Mouse (Mus musculus): ENCODE results near the gene Zfp932. TPM values are rescaled to one million over a fixed set of nuclear protein-coding genes. Genes with fewer than 3 reads are reported as not detected.
A peak's percentile ranks its signal among the peaks of the same experiment; 100 is the strongest.
"Not testable (repeated sequence)": the region's sequence is repeated elsewhere in the genome, so short reads cannot be mapped to it uniquely, and the experiment has no call there.

Zfp932 gene
- polyA plus RNA-seq (2015; fragmentation: Nextera tagmentation; extraction: Ambion mirVana): 23.8 and 24.7 TPM in 2 replicates

GRCm38 (mm10) chr5:109996026-109996937, at the start of gene Zfp932:
Gene Zfp932 (plus strand): TSS chr5:109996521.
- not testable (repeated sequence) for ATAC-seq; H3K4me3 ChIP-seq (replicated peaks); H3K36me3 ChIP-seq; H3K4me2 ChIP-seq (replicated peaks); H3K27me3 ChIP-seq; H3K9ac ChIP-seq (replicated peaks); H3K27ac ChIP-seq; H3K9me3 ChIP-seq; H3K4me1 ChIP-seq (replicated peaks)
- no CpG with 5 or more reads among the region's 24 CpGs for WGBS

DNA sequence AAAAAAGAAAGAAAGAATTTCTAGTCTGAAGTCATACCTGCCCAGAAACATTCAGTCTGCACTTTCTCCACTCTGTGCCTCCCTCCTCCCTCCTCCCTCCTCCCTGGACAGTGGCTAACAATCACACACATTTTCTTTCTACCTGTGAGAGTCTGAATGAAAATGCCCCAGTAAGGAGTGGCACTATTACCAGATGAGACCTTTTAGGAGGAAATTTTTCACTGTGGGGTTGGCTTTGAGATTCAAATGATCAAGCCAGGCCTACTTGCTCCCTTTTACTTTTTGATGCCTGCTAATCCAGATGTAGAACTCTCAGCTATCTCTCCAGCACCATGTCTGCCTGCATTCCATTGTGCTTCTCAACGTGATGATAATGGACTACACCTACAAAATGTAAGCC, 46.0 kb upstream of the Zfp932 start:
- no peak for ATAC-seq
- Histone ChIP-seq H3K9me3 (no peaks in the 10 kb centered on the region), H3K9ac (replicated peaks) (no peak overlapping the region), H3K27me3 (no peaks in the 10 kb centered on the region), H3K27ac (no peak overlapping the region), H3K36me3 (no peaks in the 10 kb centered on the region), H3K4me3 (replicated peaks) (no peak overlapping the region), H3K4me2 (replicated peaks) (no peak overlapping the region), H3K4me1 (replicated peaks) (no peaks in the 10 kb centered on the region)
- no CpG with 5 or more reads among the region's 1 CpGs for WGBS

GRCm38 (mm10) chr5:109980743-109981142, 15.6 kb upstream of the Zfp932 start:
- not testable (repeated sequence) for H3K9ac ChIP-seq (replicated peaks); H3K4me3 ChIP-seq (replicated peaks); H3K9me3 ChIP-seq; ATAC-seq; H3K36me3 ChIP-seq; H3K27me3 ChIP-seq; H3K27ac ChIP-seq; H3K4me2 ChIP-seq (replicated peaks); H3K4me1 ChIP-seq (replicated peaks)
- WGBS: no CpG with 5 or more reads among the region's 2 CpGs

GRCm38 (mm10) chr5:109995461-109995860, 860 bp upstream of the Zfp932 start:
- not testable (repeated sequence) for H3K27ac ChIP-seq; H3K4me2 ChIP-seq (replicated peaks); ATAC-seq; H3K9ac ChIP-seq (replicated peaks); H3K27me3 ChIP-seq; H3K36me3 ChIP-seq; H3K4me3 ChIP-seq (replicated peaks); H3K9me3 ChIP-seq; H3K4me1 ChIP-seq (replicated peaks)
- no CpG with 5 or more reads among the region's 10 CpGs for WGBS

- not testable (repeated sequence) for H3K9ac ChIP-seq (replicated peaks); H3K4me1 ChIP-seq (replicated peaks); H3K27ac ChIP-seq; ATAC-seq; H3K4me3 ChIP-seq (replicated peaks); H3K4me2 ChIP-seq (replicated peaks); H3K36me3 ChIP-seq; H3K27me3 ChIP-seq
- H3K9me3 ChIP-seq: peaks cover 13% of the 10 kb centered on the region
- 86% methylated on average over 10 of the region's 10 CpGs for WGBS
These were observed 19.5 kb downstream of the Zfp932 start for GRCm38 (mm10) chr5:110015775-110016174.

DNA sequence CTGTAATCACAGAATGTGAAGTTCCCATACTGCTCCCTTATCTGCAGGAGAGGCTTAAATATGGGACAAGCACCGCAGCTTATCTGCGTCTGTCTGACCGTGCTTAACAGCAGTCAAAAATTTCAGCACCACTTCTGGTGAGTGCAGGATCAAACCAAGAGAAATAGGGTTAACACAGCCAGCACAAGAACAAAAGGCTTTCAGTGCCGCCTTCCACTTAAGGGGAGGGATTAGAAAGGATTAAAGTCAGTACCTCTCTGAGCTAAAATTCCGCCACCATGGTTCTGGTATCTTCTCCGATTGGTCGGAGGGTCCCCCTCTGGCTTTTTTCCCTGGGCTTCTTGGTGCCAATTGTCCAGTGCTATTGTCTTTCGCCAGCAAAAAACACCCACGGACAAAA, 27.0 kb downstream of the Zfp932 start:
- peak; percentile 89 for ATAC-seq
- Histone ChIP-seq H3K9ac (replicated peaks) (peak overlapping the region; percentile 61), H3K4me3 (replicated peaks) (peak overlapping the region; percentile 34), H3K27me3 (no peaks in the 10 kb centered on the region), H3K4me1 (replicated peaks) (no peaks in the 10 kb centered on the region), H3K27ac (peak overlapping the region; percentile 80), H3K9me3 (no peaks in the 10 kb centered on the region), H3K36me3 (no peaks in the 10 kb centered on the region), H3K4me2 (replicated peaks) (peak overlapping the region; percentile 56)
- WGBS: 25% methylated on average over 9 of the region's 9 CpGs

- WGBS: 29% methylated on average over 8 of the region's 8 CpGs
- not testable (repeated sequence) for H3K27me3 ChIP-seq; H3K9me3 ChIP-seq; H3K4me1 ChIP-seq (replicated peaks); H3K36me3 ChIP-seq
- peak overlapping the region; percentile 61 for H3K9ac ChIP-seq (replicated peaks)
- H3K4me3 ChIP-seq (replicated peaks): peak overlapping the region; percentile 34
- H3K4me2 ChIP-seq (replicated peaks): peak overlapping the region; percentile 56
- peak overlapping the region; percentile 80 for H3K27ac ChIP-seq
- peak; percentile 94 for ATAC-seq
These were observed 27.5 kb downstream of the Zfp932 start for GRCm38 (mm10) chr5:110023694-110024427.

DNA sequence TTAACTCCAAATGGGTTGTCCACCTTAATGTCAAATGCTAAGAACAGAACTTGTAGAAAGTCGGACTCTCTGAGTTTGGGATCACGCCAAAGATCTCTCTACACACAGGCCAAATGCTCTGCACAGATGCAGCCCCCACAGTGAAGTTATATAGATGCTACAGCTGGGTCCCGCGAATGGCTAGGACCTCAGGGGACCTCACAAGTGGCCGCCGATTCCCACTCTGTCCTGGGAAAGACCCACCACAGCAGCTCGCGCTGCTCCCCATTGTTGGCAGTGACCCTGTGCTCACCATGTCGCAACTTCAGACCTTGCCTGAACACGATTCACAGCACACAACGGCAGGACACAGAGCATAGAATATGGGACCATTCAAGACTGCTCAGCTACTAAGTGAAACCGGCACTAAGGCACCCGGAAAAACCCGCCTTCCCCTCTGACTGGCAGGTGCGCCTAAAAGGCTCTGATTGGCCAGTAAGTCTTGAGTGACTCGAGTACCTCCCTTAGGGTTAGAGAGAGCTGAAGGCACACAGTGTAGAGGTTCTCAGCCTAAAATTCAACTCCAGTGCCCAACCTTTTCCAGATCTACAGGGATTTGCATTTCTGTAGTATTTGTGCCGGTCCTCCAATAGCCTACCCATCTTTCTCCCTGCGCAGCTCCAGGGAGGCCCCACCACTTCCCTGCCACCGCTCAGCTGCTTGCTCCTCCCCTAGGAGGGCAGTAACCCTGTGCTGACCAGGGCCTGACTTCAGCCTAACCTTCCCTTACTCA, 61.5 kb downstream of the Zfp932 start:
- H3K4me3 ChIP-seq (replicated peaks): peak overlapping the region; percentile 48
- peak overlapping the region; percentile 57 for H3K4me2 ChIP-seq (replicated peaks)
- peaks cover 5% of the 10 kb centered on the region; the same call in 1 of the 2 replicates for H3K9me3 ChIP-seq
- H3K4me1 ChIP-seq (replicated peaks): no peaks in the 10 kb centered on the region
- peak overlapping the region; percentile 48 for H3K27ac ChIP-seq
- no peaks in the 10 kb centered on the region for H3K27me3 ChIP-seq
- 3% methylated on average over 19 of the region's 19 CpGs for WGBS
- H3K36me3 ChIP-seq: no peaks in the 10 kb centered on the region
- H3K9ac ChIP-seq (replicated peaks): peak overlapping the region; percentile 46
- ATAC-seq: peak; percentile 99

Other genes with a start within 250 kb of the Zfp932 start
- 4.0 and 5.0 TPM in 2 replicates for gene 4930522L14Rik, start 244.6 kb upstream of the Zfp932 start, polyA plus RNA-seq (2015; fragmentation: Nextera tagmentation; extraction: Ambion mirVana)
- gene Gm15446, start 73.1 kb upstream of the Zfp932 start, polyA plus RNA-seq (2015; fragmentation: Nextera tagmentation; extraction: Ambion mirVana): 0.31 and 0.61 TPM in 2 replicates
- 6.9 and 7.9 TPM in 2 replicates for gene Gm17655, start 76.0 kb downstream of the Zfp932 start, polyA plus RNA-seq (2015; fragmentation: Nextera tagmentation; extraction: Ambion mirVana)
- gene Gm35315, start 97.9 kb downstream of the Zfp932 start, polyA plus RNA-seq (2015; fragmentation: Nextera tagmentation; extraction: Ambion mirVana): 0.61 and 0.93 TPM in 2 replicates
- gene Plcxd1, start 103.4 kb downstream of the Zfp932 start, polyA plus RNA-seq (2015; fragmentation: Nextera tagmentation; extraction: Ambion mirVana): 2.1 and 2.5 TPM in 2 replicates
- gene Gtpbp6, start 111.7 kb downstream of the Zfp932 start, polyA plus RNA-seq (2015; fragmentation: Nextera tagmentation; extraction: Ambion mirVana): 52.6 and 53.3 TPM in 2 replicates
- gene Zfp605, start 113.6 kb downstream of the Zfp932 start, polyA plus RNA-seq (2015; fragmentation: Nextera tagmentation; extraction: Ambion mirVana): 16.0 and 16.9 TPM in 2 replicates
- 106 and 111 TPM in 2 replicates for gene Chfr, start 139.3 kb downstream of the Zfp932 start, polyA plus RNA-seq (2015; fragmentation: Nextera tagmentation; extraction: Ambion mirVana)
- 22.5 and 22.7 TPM in 2 replicates for gene Golga3, start 180.2 kb downstream of the Zfp932 start, polyA plus RNA-seq (2015; fragmentation: Nextera tagmentation; extraction: Ambion mirVana)
- 23.8 and 31.5 TPM in 2 replicates for gene Ankle2, start 234.5 kb downstream of the Zfp932 start, polyA plus RNA-seq (2015; fragmentation: Nextera tagmentation; extraction: Ambion mirVana)

Measured in midbrain, embryonic 13.5 days (tissue).